Mouse (Mus musculus): ENCODE data around the gene Odf2l.

DNA sequence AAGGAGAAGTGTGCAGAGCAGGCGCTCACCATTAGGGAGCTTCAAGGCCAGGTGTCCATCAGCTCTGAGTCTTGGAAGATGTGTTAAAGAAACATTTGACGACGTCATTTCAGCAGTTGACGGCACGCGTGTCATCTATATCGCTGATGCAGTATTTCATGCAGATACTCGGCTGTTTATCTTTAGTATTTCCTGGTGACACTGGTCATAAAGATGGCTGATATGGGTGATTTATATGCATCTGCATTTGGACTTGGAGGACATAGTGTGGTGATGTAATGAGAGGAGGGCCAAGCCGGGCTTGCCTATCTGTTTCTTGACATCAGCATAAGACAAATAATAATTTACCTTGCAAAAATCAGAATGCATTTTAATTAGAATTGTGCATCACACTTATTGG, 28.5 kb downstream of the Odf2l start:
- TF ChIP-seq CTCF (IDR thresholded peaks at IDR 0.05; ENCODE audit: extremely low read depth, insufficient read depth, insufficient read length, insufficient replicate concordance) = no peak
- TF ChIP-seq POLR2A (IDR thresholded peaks at IDR 0.05; ENCODE audit: low read depth, low read length) = no peak

Measured in spleen, adult 2 months (tissue).